Mouse (Mus musculus): ENCODE results near the gene Gstt4. TPM values are rescaled to one million over a fixed set of nuclear protein-coding genes. Genes with fewer than 3 reads are reported as not detected.
A peak's percentile ranks its signal among the peaks of the same experiment; 100 is the strongest.
"Not testable (repeated sequence)": the region's sequence is repeated elsewhere in the genome, so short reads cannot be mapped to it uniquely, and the experiment has no call there.

Gstt4 gene
- polyA plus RNA-seq (2015; fragmentation: Nextera tagmentation; extraction: Ambion mirVana), result not detected in 2 replicates

GRCm38 (mm10) chr10:75822443-75822842, at the start of gene Gstt4:
Gene Gstt4, minus strand, starts transcription at chr10:75822543.
- no peak within 1 kb of the TSS for H3K9ac ChIP-seq
- H3K9me3 ChIP-seq, result no peaks in the 10 kb centered on the region
- H3K27ac ChIP-seq, result no peak within 1 kb of the TSS
- H3K4me1 ChIP-seq (replicated peaks), result no peaks in the 10 kb centered on the region
- H3K27me3 ChIP-seq (replicated peaks), result no peaks in the 10 kb centered on the region
- no peak for ATAC-seq
- no peak within 1 kb of the TSS for H3K4me2 ChIP-seq (replicated peaks)
- no peak within 1 kb of the TSS for H3K4me3 ChIP-seq (replicated peaks)
- no peaks in the 10 kb centered on the region for H3K36me3 ChIP-seq
- 97% methylated on average over 2 of the region's 2 CpGs for WGBS

- Histone ChIP-seq H3K4me3 (replicated peaks) (no peak overlapping the region), H3K27ac (no peak overlapping the region), H3K4me2 (replicated peaks) (no peak overlapping the region), H3K4me1 (replicated peaks) (peaks cover 17% of the 10 kb centered on the region), H3K9ac (no peak overlapping the region), H3K36me3 (peaks cover 6% of the 10 kb centered on the region), H3K27me3 (replicated peaks) (no peaks in the 10 kb centered on the region), H3K9me3 (no peaks in the 10 kb centered on the region)
- WGBS, result 78% methylated on average over 5 of the region's 5 CpGs
- ATAC-seq, result no peak
Observed at GRCm38 (mm10) chr10:75861587-75861986, 39.2 kb upstream of the Gstt4 start.

GRCm38 (mm10) chr10:75860746-75861145, 38.4 kb upstream of the Gstt4 start:
- Histone ChIP-seq H3K4me2 (replicated peaks) (peak overlapping the region; percentile 72), H3K4me1 (replicated peaks) (peaks cover 17% of the 10 kb centered on the region)

GRCm38 (mm10) chr10:75859786-75860470, 37.6 kb upstream of the Gstt4 start, which contains the start of gene Mif:
Gene Mif, minus strand, starts transcription at chr10:75860240.
- peak within 1 kb of the TSS; percentile 72 for H3K4me2 ChIP-seq (replicated peaks)
- not testable (repeated sequence) for H3K9me3 ChIP-seq; H3K36me3 ChIP-seq; H3K27me3 ChIP-seq (replicated peaks)
- WGBS, result under 1% methylated on average over 43 of the region's 46 CpGs
- ATAC-seq, result peak; percentile 97
- H3K4me1 ChIP-seq (replicated peaks), result peaks cover 17% of the 10 kb centered on the region
- H3K9ac ChIP-seq, result peak within 1 kb of the TSS; percentile 88
- H3K27ac ChIP-seq, result peak within 1 kb of the TSS; percentile 95
- H3K4me3 ChIP-seq (replicated peaks), result peak within 1 kb of the TSS; percentile 87

More at GRCm38 (mm10) chr10:75860746-75861145, 38.4 kb upstream of the Gstt4 start:
- no peak for ATAC-seq
- H3K27me3 ChIP-seq (replicated peaks), result no peaks in the 10 kb centered on the region
- no peak overlapping the region for H3K4me3 ChIP-seq (replicated peaks)
- WGBS, result 43% methylated on average over 7 of the region's 7 CpGs
- peaks cover 8% of the 10 kb centered on the region for H3K36me3 ChIP-seq
- no peak overlapping the region for H3K9ac ChIP-seq
- H3K9me3 ChIP-seq, result no peaks in the 10 kb centered on the region
- H3K27ac ChIP-seq, result peak overlapping the region; percentile 95

- peak overlapping the region; percentile 87 for H3K4me3 ChIP-seq (replicated peaks)
- WGBS, result 2% methylated on average over 27 of the region's 27 CpGs
- H3K27ac ChIP-seq, result peak overlapping the region; percentile 95; the same call in 1 of the 2 replicates
Observed at GRCm38 (mm10) chr10:75859107-75859746, 36.9 kb upstream of the Gstt4 start.

GRCm38 (mm10) chr10:75857598-75857997, 35.3 kb upstream of the Gstt4 start:
- no peak overlapping the region for H3K4me3 ChIP-seq (replicated peaks)
- WGBS, result 85% methylated on average over 4 of the region's 4 CpGs
- no peak overlapping the region for H3K27ac ChIP-seq
- H3K9me3 ChIP-seq, result no peaks in the 10 kb centered on the region
- no peak for ATAC-seq
- peak overlapping the region; percentile 3; the same call in 1 of the 2 replicates for H3K4me2 ChIP-seq (replicated peaks)
- H3K36me3 ChIP-seq, result peaks cover 8% of the 10 kb centered on the region
- no peaks in the 10 kb centered on the region for H3K27me3 ChIP-seq (replicated peaks)
- H3K4me1 ChIP-seq (replicated peaks), result peaks cover 17% of the 10 kb centered on the region
- no peak overlapping the region for H3K9ac ChIP-seq

More at GRCm38 (mm10) chr10:75859107-75859746, 36.9 kb upstream of the Gstt4 start:
- Histone ChIP-seq H3K9ac (peak overlapping the region; percentile 88), H3K27me3 (replicated peaks) (no peaks in the 10 kb centered on the region), H3K9me3 (no peaks in the 10 kb centered on the region), H3K4me1 (replicated peaks) (peaks cover 17% of the 10 kb centered on the region), H3K4me2 (replicated peaks) (peak overlapping the region; percentile 72), H3K36me3 (peaks cover 8% of the 10 kb centered on the region)
- peak; percentile 58 for ATAC-seq

- Histone ChIP-seq H3K4me1 (replicated peaks) (peaks cover 24% of the 10 kb centered on the region), H3K9me3 (no peaks in the 10 kb centered on the region), H3K27me3 (replicated peaks) (no peaks in the 10 kb centered on the region), H3K36me3 (peaks cover 8% of the 10 kb centered on the region), H3K9ac (no peak overlapping the region), H3K4me2 (replicated peaks) (no peak overlapping the region), H3K4me3 (replicated peaks) (no peak overlapping the region), H3K27ac (no peak overlapping the region)
- 83% methylated on average over 3 of the region's 3 CpGs for WGBS
- ATAC-seq, result no peak
Observed at GRCm38 (mm10) chr10:75856976-75857375, 34.6 kb upstream of the Gstt4 start.

GRCm38 (mm10) chr10:75856155-75856907, 34.0 kb upstream of the Gstt4 start:
- no peaks in the 10 kb centered on the region for H3K27me3 ChIP-seq (replicated peaks)
- no peaks in the 10 kb centered on the region for H3K9me3 ChIP-seq
- H3K9ac ChIP-seq, result no peak overlapping the region
- no peak overlapping the region for H3K4me2 ChIP-seq (replicated peaks)
- no peak overlapping the region for H3K27ac ChIP-seq
- H3K36me3 ChIP-seq, result peaks cover 8% of the 10 kb centered on the region
- 77% methylated on average over 11 of the region's 11 CpGs for WGBS
- peaks cover 30% of the 10 kb centered on the region for H3K4me1 ChIP-seq (replicated peaks)
- H3K4me3 ChIP-seq (replicated peaks), result no peak overlapping the region
- ATAC-seq, result no peak

- H3K9ac ChIP-seq, result no peak overlapping the region
- no peak overlapping the region for H3K4me3 ChIP-seq (replicated peaks)
- no peak overlapping the region for H3K27ac ChIP-seq
- H3K4me2 ChIP-seq (replicated peaks), result no peak overlapping the region
- H3K27me3 ChIP-seq (replicated peaks), result no peaks in the 10 kb centered on the region
- peaks cover 31% of the 10 kb centered on the region for H3K4me1 ChIP-seq (replicated peaks)
- 91% methylated on average over 15 of the region's 15 CpGs for WGBS
- no peaks in the 10 kb centered on the region for H3K9me3 ChIP-seq
- ATAC-seq, result no peak
- peaks cover 8% of the 10 kb centered on the region for H3K36me3 ChIP-seq
Observed at GRCm38 (mm10) chr10:75855416-75855981, 33.2 kb upstream of the Gstt4 start.

GRCm38 (mm10) chr10:75854791-75855190, 32.4 kb upstream of the Gstt4 start:
- H3K27ac ChIP-seq, result no peak overlapping the region
- H3K4me1 ChIP-seq (replicated peaks), result peaks cover 31% of the 10 kb centered on the region
- no peak overlapping the region for H3K4me3 ChIP-seq (replicated peaks)
- H3K4me2 ChIP-seq (replicated peaks), result no peak overlapping the region
- no peaks in the 10 kb centered on the region for H3K27me3 ChIP-seq (replicated peaks)
- H3K36me3 ChIP-seq, result peaks cover 8% of the 10 kb centered on the region
- 82% methylated on average over 6 of the region's 6 CpGs for WGBS
- H3K9ac ChIP-seq, result no peak overlapping the region
- H3K9me3 ChIP-seq, result no peaks in the 10 kb centered on the region
- no peak for ATAC-seq

- Histone ChIP-seq H3K4me2 (replicated peaks) (no peak overlapping the region), H3K36me3 (peaks cover 8% of the 10 kb centered on the region), H3K9ac (no peak overlapping the region), H3K27me3 (replicated peaks) (no peaks in the 10 kb centered on the region), H3K4me3 (replicated peaks) (no peak overlapping the region), H3K27ac (no peak overlapping the region), H3K9me3 (no peaks in the 10 kb centered on the region), H3K4me1 (replicated peaks) (peaks cover 31% of the 10 kb centered on the region)
- ATAC-seq, result no peak
- 47% methylated on average over 5 of the region's 5 CpGs for WGBS
Observed at GRCm38 (mm10) chr10:75854096-75854495, 31.8 kb upstream of the Gstt4 start.

GRCm38 (mm10) chr10:75853452-75853851, 31.1 kb upstream of the Gstt4 start:
- H3K27me3 ChIP-seq (replicated peaks), result no peaks in the 10 kb centered on the region
- H3K36me3 ChIP-seq, result peaks cover 8% of the 10 kb centered on the region
- no peak overlapping the region for H3K4me2 ChIP-seq (replicated peaks)
- H3K4me3 ChIP-seq (replicated peaks), result no peak overlapping the region
- H3K9me3 ChIP-seq, result no peaks in the 10 kb centered on the region
- 28% methylated on average over 10 of the region's 10 CpGs for WGBS
- H3K27ac ChIP-seq, result no peak overlapping the region
- ATAC-seq, result peak; percentile 46; the same call in 1 of the 2 replicates
- peaks cover 24% of the 10 kb centered on the region for H3K4me1 ChIP-seq (replicated peaks)
- H3K9ac ChIP-seq, result no peak overlapping the region

Measured in intestine, embryonic 15.5 days (tissue).